Comparison of ENCODE assay signal across 29 mouse cellular contexts in genomic region chr2:32485751-32486150, GRCm38 (mm10). TPM values are rescaled to one million over a fixed set of nuclear protein-coding genes. Genes with fewer than 3 reads are reported as not detected.
DNase-seq lines count a peak whose midpoint lies in the region; ATAC-seq and TF ChIP-seq lines count a peak whose summit lies in the region.
"Had no signal": no experiment of that assay in that cellular context is flagged by ENCODE, and none has a peak within 500 bp of the region (broad histone marks: within the 10 kb centered on the region; RNA-seq: fewer than 3 reads in every experiment).

No protein-coding gene starts in this region.

- H3K4me2 ChIP-seq in intestine, embryonic 16.5 days (ENCODE audit: low read depth, low read length): no peak overlapping the region
- H3K4me2 ChIP-seq in intestine, embryonic 15.5 days (replicated peaks): no peak overlapping the region
- H3K4me2 ChIP-seq in midbrain, embryonic 13.5 days (replicated peaks): no peak overlapping the region
- H3K4me2 ChIP-seq in midbrain, embryonic 16.5 days (ENCODE audit: low read length): no peak overlapping the region
- H3K4me2 ChIP-seq in lung, postnatal 0 days (replicated peaks; ENCODE audit: low read depth, low read length): no peak overlapping the region
- H3K4me2 ChIP-seq: embryonic facial prominence, embryonic 15.5 days; forebrain, embryonic 15.5 days; heart, embryonic 12.5 days; hindbrain, embryonic 12.5 days; kidney, embryonic 15.5 days; limb, embryonic 15.5 days; midbrain, embryonic 12.5 days had no signal

- no peak overlapping the region for H3K27ac ChIP-seq in intestine, embryonic 16.5 days (ENCODE audit: low read length)
- H3K27ac ChIP-seq in intestine, embryonic 15.5 days: no peak overlapping the region
- no peak overlapping the region for H3K27ac ChIP-seq in midbrain, embryonic 13.5 days
- H3K27ac ChIP-seq in midbrain, embryonic 16.5 days (ENCODE audit: low read length): no peak overlapping the region
- 0 out of 2 replicates have a peak overlapping the region, but pooled peaks have one; percentile 54 for H3K27ac ChIP-seq in limb, embryonic 10.5 days
- H3K27ac ChIP-seq in lung, postnatal 0 days (ENCODE audit: low read length): no peak overlapping the region
- H3K27ac ChIP-seq: embryonic facial prominence, embryonic 15.5 days; forebrain, embryonic 15.5 days; hindbrain, embryonic 12.5 days; hindbrain, postnatal 0 days; kidney, embryonic 15.5 days; limb, embryonic 15.5 days; midbrain, embryonic 12.5 days had no signal

- no peak for TF ChIP-seq CTCF in lung, postnatal 0 days (IDR thresholded peaks at IDR 0.05)

- peak; percentile 81 for DNase-seq in NIH3T3 (ENCODE audit: low read depth)
- no peak for DNase-seq in limb, embryonic 10.5 days (ENCODE audit: low spot score)
- DNase-seq in lung, postnatal 0 days (ENCODE audit: low spot score): no peak
- DNase-seq: adrenal gland, postnatal 10 days; B cell, adult 2 months; cerebellum, adult 11-12 months; cerebellum, adult 9-11 months; gastrocnemius, postnatal 25 days; heart, adult 11 months; heart, postnatal 36 days; layer of hippocampus, postnatal 36 days; left cerebral cortex, postnatal 4 days; lung, postnatal 4 days; right cerebral cortex, postnatal 25 days; spleen, adult 18-20 months had no signal

- no peak overlapping the region for H3K4me3 ChIP-seq in intestine, embryonic 16.5 days (ENCODE audit: low read length)
- no peak overlapping the region for H3K4me3 ChIP-seq in intestine, embryonic 15.5 days (replicated peaks)
- no peak overlapping the region for H3K4me3 ChIP-seq in midbrain, embryonic 13.5 days (replicated peaks)
- H3K4me3 ChIP-seq in midbrain, embryonic 16.5 days (ENCODE audit: low read depth, low read length): no peak overlapping the region
- H3K4me3 ChIP-seq in limb, embryonic 10.5 days: no peak overlapping the region
- no peak overlapping the region for H3K4me3 ChIP-seq in lung, postnatal 0 days (ENCODE audit: low read depth, low read length)
- H3K4me3 ChIP-seq: embryonic facial prominence, embryonic 15.5 days; forebrain, embryonic 15.5 days; heart, embryonic 12.5 days; hindbrain, embryonic 12.5 days; kidney, embryonic 15.5 days; limb, embryonic 15.5 days; megakaryocyte, embryonic 14.5 days; midbrain, embryonic 12.5 days had no signal

- H3K9ac ChIP-seq in intestine, embryonic 16.5 days (ENCODE audit: low read depth, low read length): peak overlapping the region; percentile 14; the same call in 1 of the 2 replicates
- H3K9ac ChIP-seq in intestine, embryonic 15.5 days: no peak overlapping the region
- 0 out of 2 replicates have a peak overlapping the region, but pooled peaks have one; percentile 14 for H3K9ac ChIP-seq in midbrain, embryonic 13.5 days (replicated peaks)
- H3K9ac ChIP-seq in midbrain, embryonic 16.5 days (ENCODE audit: low read depth, low read length): no peak overlapping the region
- no peak overlapping the region for H3K9ac ChIP-seq in lung, postnatal 0 days (replicated peaks; ENCODE audit: low read depth)
- H3K9ac ChIP-seq: embryonic facial prominence, embryonic 15.5 days; forebrain, embryonic 15.5 days; hindbrain, embryonic 12.5 days; kidney, embryonic 15.5 days; limb, embryonic 15.5 days; midbrain, embryonic 12.5 days had no signal

- H3K9me3 ChIP-seq in intestine, embryonic 16.5 days (ENCODE audit: control insufficient read depth, low read length): no peaks in the 10 kb centered on the region
- H3K9me3 ChIP-seq in intestine, embryonic 15.5 days: no peaks in the 10 kb centered on the region
- no peaks in the 10 kb centered on the region for H3K9me3 ChIP-seq in midbrain, embryonic 13.5 days
- H3K9me3 ChIP-seq in midbrain, embryonic 16.5 days (replicated peaks; ENCODE audit: control insufficient read depth, low read length, poor library complexity, severe bottlenecking): no peaks in the 10 kb centered on the region
- H3K9me3 ChIP-seq in limb, embryonic 10.5 days (replicated peaks): no peaks in the 10 kb centered on the region
- H3K9me3 ChIP-seq in lung, postnatal 0 days (ENCODE audit: low read length): no peaks in the 10 kb centered on the region
- H3K9me3 ChIP-seq: embryonic facial prominence, embryonic 15.5 days; forebrain, embryonic 15.5 days; hindbrain, embryonic 12.5 days; kidney, embryonic 15.5 days; limb, embryonic 15.5 days; midbrain, embryonic 12.5 days had no signal

- ATAC-seq in intestine, embryonic 16.5 days: no peak
- no peak for ATAC-seq in intestine, embryonic 15.5 days
- no peak for ATAC-seq in midbrain, embryonic 13.5 days
- ATAC-seq in midbrain, embryonic 16.5 days: no peak
- ATAC-seq in lung, postnatal 0 days: no peak
- ATAC-seq in activated CD4-positive, CD25-positive, alpha-beta regulatory T cell, adult 4 months: no peak
- ATAC-seq: forebrain, embryonic 15.5 days; hindbrain, postnatal 0 days had no signal

- no peak for TF ChIP-seq EP300 in lung, postnatal 0 days (IDR thresholded peaks at IDR 0.05)

- no peaks in the 10 kb centered on the region for H3K27me3 ChIP-seq in intestine, embryonic 16.5 days (replicated peaks; ENCODE audit: control insufficient read depth, insufficient read depth, low read length)
- H3K27me3 ChIP-seq in intestine, embryonic 15.5 days (replicated peaks): no peaks in the 10 kb centered on the region
- no peaks in the 10 kb centered on the region for H3K27me3 ChIP-seq in midbrain, embryonic 13.5 days
- H3K27me3 ChIP-seq in midbrain, embryonic 16.5 days (ENCODE audit: control insufficient read depth, insufficient read depth, low read depth, low read length): no peaks in the 10 kb centered on the region
- no peaks in the 10 kb centered on the region for H3K27me3 ChIP-seq in limb, embryonic 10.5 days (ENCODE audit: low read depth, poor library complexity, severe bottlenecking)
- no peaks in the 10 kb centered on the region for H3K27me3 ChIP-seq in lung, postnatal 0 days (replicated peaks; ENCODE audit: insufficient read depth, low read length)
- H3K27me3 ChIP-seq: embryonic facial prominence, embryonic 15.5 days; forebrain, embryonic 15.5 days; heart, embryonic 12.5 days; hindbrain, embryonic 12.5 days; kidney, embryonic 15.5 days; limb, embryonic 15.5 days; megakaryocyte, embryonic 14.5 days; midbrain, embryonic 12.5 days had no signal

- no peaks in the 10 kb centered on the region for H3K36me3 ChIP-seq in intestine, embryonic 16.5 days (ENCODE audit: control insufficient read depth, insufficient read depth, low read length)
- H3K36me3 ChIP-seq in intestine, embryonic 15.5 days: no peaks in the 10 kb centered on the region
- H3K36me3 ChIP-seq in midbrain, embryonic 13.5 days: no peaks in the 10 kb centered on the region
- H3K36me3 ChIP-seq in midbrain, embryonic 16.5 days (ENCODE audit: control insufficient read depth, insufficient read depth, low read length): no peaks in the 10 kb centered on the region
- H3K36me3 ChIP-seq in limb, embryonic 10.5 days: no peaks in the 10 kb centered on the region
- H3K36me3 ChIP-seq in lung, postnatal 0 days (ENCODE audit: insufficient read depth, low read length): no peaks in the 10 kb centered on the region
- H3K36me3 ChIP-seq: embryonic facial prominence, embryonic 15.5 days; forebrain, embryonic 15.5 days; heart, embryonic 12.5 days; hindbrain, embryonic 12.5 days; kidney, embryonic 15.5 days; limb, embryonic 15.5 days; midbrain, embryonic 12.5 days had no signal

- H3K4me1 ChIP-seq in intestine, embryonic 16.5 days (ENCODE audit: control insufficient read depth, insufficient read depth, low read length): peaks cover 4% of the 10 kb centered on the region; the same call in 1 of the 2 replicates
- H3K4me1 ChIP-seq in intestine, embryonic 15.5 days (replicated peaks): peaks cover 6% of the 10 kb centered on the region; the same call in 1 of the 2 replicates
- H3K4me1 ChIP-seq in midbrain, embryonic 13.5 days (replicated peaks): no peaks in the 10 kb centered on the region
- H3K4me1 ChIP-seq in midbrain, embryonic 16.5 days (ENCODE audit: control insufficient read depth, insufficient read depth, low read length): no peaks in the 10 kb centered on the region
- H3K4me1 ChIP-seq in limb, embryonic 10.5 days: peaks cover 13% of the 10 kb centered on the region
- H3K4me1 ChIP-seq in lung, postnatal 0 days (ENCODE audit: insufficient read depth, low read depth, low read length): no peaks in the 10 kb centered on the region
- H3K4me1 ChIP-seq: embryonic facial prominence, embryonic 15.5 days; forebrain, embryonic 15.5 days; hindbrain, embryonic 12.5 days; midbrain, embryonic 12.5 days had no signal

- WGBS in intestine, embryonic 16.5 days: 82% methylated on average over 4 of the region's 4 CpGs
- WGBS in intestine, embryonic 15.5 days: 88% methylated on average over 4 of the region's 4 CpGs
- WGBS in midbrain, embryonic 13.5 days: 93% methylated on average over 4 of the region's 4 CpGs
- WGBS in midbrain, embryonic 16.5 days: 87% methylated on average over 4 of the region's 4 CpGs
- WGBS in limb, embryonic 10.5 days: 87% methylated on average over 4 of the region's 4 CpGs
- WGBS in lung, postnatal 0 days: 82% methylated on average over 4 of the region's 4 CpGs

RNA-seq across cellular contexts. Expression of gene Slc25a25, which starts 34.5 kb away (rescaled TPM):
- 19.3 and 19.9 TPM in 2 replicates for polyA plus RNA-seq in intestine, embryonic 16.5 days (2015; fragmentation: Nextera tagmentation; extraction: Ambion mirVana)
- 20.0 and 20.1 TPM in 2 replicates for polyA plus RNA-seq in intestine, embryonic 15.5 days (2015; fragmentation: Nextera tagmentation; extraction: Ambion mirVana)
- 45.4 and 50.1 TPM in 2 replicates for polyA plus RNA-seq in midbrain, embryonic 13.5 days (2015; fragmentation: Nextera tagmentation; extraction: Ambion mirVana)
- 55.1 and 60.1 TPM in 2 replicates for polyA plus RNA-seq in midbrain, embryonic 16.5 days (2015; fragmentation: Nextera tagmentation; extraction: Ambion mirVana)
- 30.8 and 33.0 TPM in 2 replicates for polyA plus RNA-seq in limb, embryonic 10.5 days (2016; fragmentation: Nextera tagmentation; extraction: Ambion mirVana)
- 16.7 and 21.5 TPM in 2 replicates for polyA plus RNA-seq in lung, postnatal 0 days (2015; fragmentation: Nextera tagmentation; extraction: Ambion mirVana)
- polyA plus RNA-seq in activated CD4-positive, CD25-positive, alpha-beta regulatory T cell, adult 4 months (2017; shearing (Covaris generic)): 1 to 10 TPM; 3.3 to 4.0 TPM

RNA-seq across cellular contexts. Expression of gene Naif1, which starts 35.5 kb away (rescaled TPM):
- 5.1 and 5.3 TPM in 2 replicates for polyA plus RNA-seq in intestine, embryonic 16.5 days (2015; fragmentation: Nextera tagmentation; extraction: Ambion mirVana)
- polyA plus RNA-seq in intestine, embryonic 15.5 days (2015; fragmentation: Nextera tagmentation; extraction: Ambion mirVana): 4.7 and 5.0 TPM in 2 replicates
- polyA plus RNA-seq in midbrain, embryonic 13.5 days (2015; fragmentation: Nextera tagmentation; extraction: Ambion mirVana): 5.1 and 6.1 TPM in 2 replicates
- 5.3 and 5.5 TPM in 2 replicates for polyA plus RNA-seq in midbrain, embryonic 16.5 days (2015; fragmentation: Nextera tagmentation; extraction: Ambion mirVana)
- 5.9 and 7.3 TPM in 2 replicates for polyA plus RNA-seq in limb, embryonic 10.5 days (2016; fragmentation: Nextera tagmentation; extraction: Ambion mirVana)
- 4.1 and 4.6 TPM in 2 replicates for polyA plus RNA-seq in lung, postnatal 0 days (2015; fragmentation: Nextera tagmentation; extraction: Ambion mirVana)
- 1 to 10 TPM; 5.2 TPM for polyA plus RNA-seq in activated CD4-positive, CD25-positive, alpha-beta regulatory T cell, adult 4 months (2017; shearing (Covaris generic))

RNA-seq across cellular contexts. Expression of gene Fam102a, which starts 49.4 kb away (rescaled TPM):
- polyA plus RNA-seq in intestine, embryonic 16.5 days (2015; fragmentation: Nextera tagmentation; extraction: Ambion mirVana): 7.6 and 9.4 TPM in 2 replicates
- polyA plus RNA-seq in intestine, embryonic 15.5 days (2015; fragmentation: Nextera tagmentation; extraction: Ambion mirVana): 9.7 and 9.8 TPM in 2 replicates
- polyA plus RNA-seq in midbrain, embryonic 13.5 days (2015; fragmentation: Nextera tagmentation; extraction: Ambion mirVana): 5.6 and 7.3 TPM in 2 replicates
- polyA plus RNA-seq in midbrain, embryonic 16.5 days (2015; fragmentation: Nextera tagmentation; extraction: Ambion mirVana): 5.0 and 5.9 TPM in 2 replicates
- 12.0 and 14.0 TPM in 2 replicates for polyA plus RNA-seq in limb, embryonic 10.5 days (2016; fragmentation: Nextera tagmentation; extraction: Ambion mirVana)
- polyA plus RNA-seq in lung, postnatal 0 days (2015; fragmentation: Nextera tagmentation; extraction: Ambion mirVana): 8.0 and 8.4 TPM in 2 replicates
- polyA plus RNA-seq in activated CD4-positive, CD25-positive, alpha-beta regulatory T cell, adult 4 months (2017; shearing (Covaris generic)): 10 to 100 TPM; 40.3 to 47.5 TPM

Comparison
In these comparisons a context has a peak if more than half of its experiments do, and no peak if none do; other contexts are left out.
1. H3K9ac ChIP-seq: peak in intestine, embryonic 16.5 days (single experiment) and midbrain, embryonic 13.5 days (single experiment); none in intestine, embryonic 15.5 days (single experiment), midbrain, embryonic 16.5 days (single experiment) and lung, postnatal 0 days (single experiment).